In the genomic region with DNA sequence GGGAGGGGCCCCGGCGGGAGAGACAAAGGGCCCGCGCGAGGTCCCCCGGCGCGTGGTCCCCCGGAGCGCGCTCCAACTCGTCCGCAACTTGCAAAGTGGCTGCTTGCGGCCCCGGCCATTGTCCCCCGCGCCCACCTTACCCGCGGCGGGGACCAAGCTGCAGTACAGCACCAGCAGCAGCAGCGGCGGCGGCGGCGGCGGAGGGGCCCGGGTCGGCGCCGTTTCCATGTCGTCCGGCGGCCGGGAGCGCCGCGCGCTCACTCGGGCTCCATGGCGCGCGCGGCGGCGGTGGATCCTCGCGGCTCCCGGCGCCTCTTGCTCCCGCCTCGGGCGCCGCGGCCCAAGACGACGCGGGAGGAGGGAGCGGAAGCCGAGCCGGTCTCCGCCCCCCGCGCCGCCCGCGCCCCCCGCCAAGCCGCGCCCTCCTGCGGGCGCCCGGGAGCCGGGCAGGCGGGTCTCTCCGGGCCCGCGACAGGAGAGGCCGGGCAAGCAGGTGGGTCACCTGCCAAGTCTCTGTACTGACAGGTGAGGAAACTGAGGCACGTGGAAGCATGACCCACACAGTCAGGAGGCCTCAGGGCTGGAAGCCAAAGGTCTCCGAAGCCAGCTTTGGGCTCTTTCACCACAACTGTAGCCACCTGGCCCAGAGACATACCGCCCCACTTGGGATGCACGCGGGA, we compare ENCODE assay signal across 8 mouse cellular contexts. TPM values are rescaled to one million over a fixed set of nuclear protein-coding genes. Genes with fewer than 3 reads are reported as not detected.
DNase-seq lines count a peak whose midpoint lies in the region; ATAC-seq lines count a peak whose summit lies in the region.

A gene (minus strand): TSS at position 350 of the 680 bp plus-strand sequence.

- peaks cover 46% of the 10 kb centered on the region for H3K4me1 ChIP-seq in embryonic facial prominence, embryonic 12.5 days
- H3K4me1 ChIP-seq in heart, embryonic 13.5 days, result peaks cover 55% of the 10 kb centered on the region
- H3K4me1 ChIP-seq in stomach, embryonic 16.5 days (ENCODE audit: control insufficient read depth, insufficient read depth, low read length), result peaks cover 37% of the 10 kb centered on the region

- under 1% methylated on average over 76 of the region's 83 CpGs for WGBS in embryonic facial prominence, embryonic 12.5 days
- WGBS in heart, embryonic 13.5 days, result under 1% methylated on average over 59 of the region's 83 CpGs
- WGBS in stomach, embryonic 16.5 days, result under 1% methylated on average over 83 of the region's 83 CpGs

- peak within 1 kb of the TSS; percentile 93 for H3K4me3 ChIP-seq in embryonic facial prominence, embryonic 12.5 days
- peak within 1 kb of the TSS; percentile 92 for H3K4me3 ChIP-seq in heart, embryonic 13.5 days
- peak within 1 kb of the TSS; percentile 90 for H3K4me3 ChIP-seq in stomach, embryonic 16.5 days (replicated peaks; ENCODE audit: low read length)

- peak within 1 kb of the TSS; percentile 84 for H3K27ac ChIP-seq in embryonic facial prominence, embryonic 12.5 days
- H3K27ac ChIP-seq in heart, embryonic 13.5 days (replicated peaks), result peak within 1 kb of the TSS; percentile 84
- peak within 1 kb of the TSS; percentile 92 for H3K27ac ChIP-seq in stomach, embryonic 16.5 days (ENCODE audit: low read length)

- peak; percentile 24 to 69 for DNase-seq in spleen, postnatal 4 days (ENCODE audit: low spot score in 2 of 2)
- no peak for DNase-seq in spleen, postnatal 36 days (ENCODE audit: low spot score in 2 of 2)
- peak; percentile 86 for DNase-seq in kidney, postnatal 10 days
- DNase-seq in lung, postnatal 4 days, result peak; percentile 77 to 87
- no peak for DNase-seq in cerebellum, adult 9-11 months

- H3K4me2 ChIP-seq in embryonic facial prominence, embryonic 12.5 days (replicated peaks), result peak within 1 kb of the TSS; percentile 78
- peak within 1 kb of the TSS; percentile 90 for H3K4me2 ChIP-seq in heart, embryonic 13.5 days
- peak within 1 kb of the TSS; percentile 94 for H3K4me2 ChIP-seq in stomach, embryonic 16.5 days (ENCODE audit: low read depth, low read length)

- H3K9me3 ChIP-seq in embryonic facial prominence, embryonic 12.5 days, result no peaks in the 10 kb centered on the region
- H3K9me3 ChIP-seq in heart, embryonic 13.5 days, result no peaks in the 10 kb centered on the region
- no peaks in the 10 kb centered on the region for H3K9me3 ChIP-seq in stomach, embryonic 16.5 days (replicated peaks; ENCODE audit: control insufficient read depth, low read length)

- H3K9ac ChIP-seq in embryonic facial prominence, embryonic 12.5 days, result peak within 1 kb of the TSS; percentile 97
- peak within 1 kb of the TSS; percentile 97 for H3K9ac ChIP-seq in heart, embryonic 13.5 days
- peak within 1 kb of the TSS; percentile 98 for H3K9ac ChIP-seq in stomach, embryonic 16.5 days (ENCODE audit: low read length)

- H3K27me3 ChIP-seq in embryonic facial prominence, embryonic 12.5 days, result no peaks in the 10 kb centered on the region
- no peaks in the 10 kb centered on the region for H3K27me3 ChIP-seq in heart, embryonic 13.5 days (replicated peaks)
- H3K27me3 ChIP-seq in stomach, embryonic 16.5 days (ENCODE audit: control insufficient read depth, insufficient read depth, low read length), result no peaks in the 10 kb centered on the region

- 0 out of 2 replicates have a peak, but pooled peaks have one; percentile 13 for ATAC-seq in embryonic facial prominence, embryonic 12.5 days (ENCODE audit: insufficient number of reproducible peaks, insufficient read depth, low FRiP score, low TSS enrichment)
- 0 out of 2 replicates have a peak, but pooled peaks have one; percentile 13 for ATAC-seq in heart, embryonic 13.5 days (ENCODE audit: extremely low read depth, insufficient number of reproducible peaks, low FRiP score, low TSS enrichment)
- ATAC-seq in stomach, embryonic 16.5 days (ENCODE audit: insufficient read depth, low FRiP score), result peak; percentile 75

- no peaks in the 10 kb centered on the region for H3K36me3 ChIP-seq in embryonic facial prominence, embryonic 12.5 days
- H3K36me3 ChIP-seq in heart, embryonic 13.5 days, result no peaks in the 10 kb centered on the region
- no peaks in the 10 kb centered on the region for H3K36me3 ChIP-seq in stomach, embryonic 16.5 days (ENCODE audit: control insufficient read depth, insufficient read depth, low read length)

RNA-seq across cellular contexts. Expression of the gene that starts here (rescaled TPM):
- polyA plus RNA-seq in embryonic facial prominence, embryonic 12.5 days (2016; fragmentation: Nextera tagmentation; extraction: Ambion mirVana), result 7.1 and 7.9 TPM in 2 replicates
- 2.9 and 3.3 TPM in 2 replicates for polyA plus RNA-seq in heart, embryonic 13.5 days (2015; fragmentation: Nextera tagmentation; extraction: Ambion mirVana)
- 5.0 and 5.5 TPM in 2 replicates for polyA plus RNA-seq in stomach, embryonic 16.5 days (2015; fragmentation: Nextera tagmentation; extraction: Ambion mirVana)

Comparison
In these comparisons a context has a peak if more than half of its experiments do, and no peak if none do; other contexts are left out.
1. DNase-seq: peak in spleen, postnatal 4 days (2 of 2), kidney, postnatal 10 days (single experiment) and lung, postnatal 4 days (2 of 2); none in spleen, postnatal 36 days (0 of 2) and cerebellum, adult 9-11 months (single experiment).
2. ATAC-seq: peak in every context shown above with its lines; median percentile 75 in stomach, embryonic 16.5 days; 13 in embryonic facial prominence, embryonic 12.5 days; 13 in heart, embryonic 13.5 days.
3. Peak in every context shown above with its lines, with median percentiles within 50 percentile points of each other: H3K27ac ChIP-seq, H3K4me2 ChIP-seq, H3K4me3 ChIP-seq and H3K9ac ChIP-seq.